Mouse (Mus musculus) MEL (cell line): Measurements from ENCODE around the gene Cdadc1. TPM values are rescaled to one million over a fixed set of nuclear protein-coding genes. Genes with fewer than 3 reads are reported as not detected.

Experiments
- DNase-seq: peaks from one replicate; pipeline ENCODE4 v3.0.0; 2011; ENCODE audit warnings: low read depth, low spot score
- H3K27ac ChIP-seq: 2 replicates; pipeline ENCODE4 v1.5.1; 2012; ENCODE audit warnings: low read depth, mild to moderate bottlenecking, control low read depth, low read length, moderate library complexity; ENCODE audit not compliant: control insufficient read depth
- H3K27me3 ChIP-seq, 2 experiments: fragments of 150-350 bp in 1 of 2; sonication (generic) in 1 of 2; 2 replicates each; pipeline ENCODE4 v1.6.1; 2012; ENCODE audit warnings: low read length in 2 of 2, mild to moderate bottlenecking in 2 of 2, improper control_type of control experiment in 1 of 2, moderate library complexity in 1 of 2; ENCODE audit not compliant: insufficient read depth in 2 of 2, control insufficient read depth in 1 of 2
- H3K36me3 ChIP-seq, 2 experiments: 2 replicates each; pipeline ENCODE4 v1.6.1; 2012 to 2014; ENCODE audit warnings: low read length in 2 of 2, improper control_type of control experiment in 1 of 2, inconsistent platforms in 1 of 2, mild to moderate bottlenecking in 1 of 2; ENCODE audit not compliant: insufficient read depth in 2 of 2, control insufficient read depth in 1 of 2
- H3K4me1 ChIP-seq, 2 experiments: fragments of 150-350 bp in 1 of 2; sonication (generic) in 1 of 2; 2 replicates each; pipeline ENCODE4 v1.6.1; 2012; ENCODE audit warnings: low read length in 2 of 2, improper control_type of control experiment in 1 of 2, mild to moderate bottlenecking in 1 of 2; ENCODE audit not compliant: insufficient read depth in 2 of 2, control insufficient read depth in 1 of 2
- H3K4me3 ChIP-seq, 2 experiments: fragments of 150-350 bp in 1 of 2; sonication (generic) in 1 of 2; 2 replicates each; pipeline ENCODE4 v1.5.1; 2012; ENCODE audit warnings: low read depth in 2 of 2, low read length in 2 of 2, mild to moderate bottlenecking in 2 of 2, moderate library complexity in 2 of 2, control low read depth in 1 of 2, improper control_type of control experiment in 1 of 2; ENCODE audit not compliant: control insufficient read depth in 1 of 2, insufficient read depth in 1 of 2
- H3K79me2 ChIP-seq: 2 replicates; pipeline ENCODE4 v1.6.1; 2012; ENCODE audit warnings: mild to moderate bottlenecking, low read length, moderate library complexity; ENCODE audit not compliant: control insufficient read depth, poor library complexity, insufficient read depth
- H3K9ac ChIP-seq: 2 replicates; pipeline ENCODE4 v1.6.1; 2012; ENCODE audit warnings: low read depth, mild to moderate bottlenecking, control low read depth, low read length, moderate library complexity; ENCODE audit not compliant: control insufficient read depth, poor library complexity, severe bottlenecking
- H3K9me3 ChIP-seq: fragments of 150-350 bp; sonication (generic); replicated peaks from 2 replicates; pipeline ENCODE4 v1.6.1; 2012; ENCODE audit warnings: mild to moderate bottlenecking, low read length, improper control_type of control experiment, moderate library complexity; ENCODE audit not compliant: insufficient read depth
- BHLHE40 ChIP-seq: IDR thresholded peaks from 2 replicates; pipeline ENCODE4 v1.6.1; 2012; ENCODE audit warnings: low read depth, mild to moderate bottlenecking, inconsistent platforms, low read length, improper control_type of control experiment, borderline replicate concordance
- CTCF ChIP-seq, 3 experiments: IDR thresholded peaks in 2 of 3; conservative IDR thresholded peaks in 1 of 3; 2 replicates each; pipeline ENCODE4 v1.5.1; 2011 to 2012; ENCODE audit warnings: low read length in 3 of 3, low read depth in 2 of 3, mild to moderate bottlenecking in 2 of 3, improper control_type of control experiment in 1 of 3, inconsistent platforms in 1 of 3, mixed read lengths in 1 of 3, moderate library complexity in 1 of 3; ENCODE audit not compliant: control insufficient read depth in 1 of 3, insufficient read depth in 1 of 3, poor library complexity in 1 of 3, severe bottlenecking in 1 of 3
- E2F4 ChIP-seq: IDR thresholded peaks from 2 replicates; pipeline ENCODE4 v1.6.1; 2011; ENCODE audit warnings: low read depth, low read length, improper control_type of control experiment, borderline replicate concordance
- ELF1 ChIP-seq: IDR thresholded peaks from 2 replicates; pipeline ENCODE4 v1.6.1; 2014; ENCODE audit warnings: low read depth, mild to moderate bottlenecking, inconsistent platforms, low read length, improper control_type of control experiment, moderate library complexity
- GABPA ChIP-seq: IDR thresholded peaks from 2 replicates; pipeline ENCODE4 v1.6.1; 2012; ENCODE audit warnings: low read depth, mild to moderate bottlenecking, inconsistent platforms, low read length, improper control_type of control experiment, moderate library complexity
- HCFC1 ChIP-seq: IDR thresholded peaks from 2 replicates; pipeline ENCODE4 v1.6.1; 2012; ENCODE audit warnings: low read depth, mild to moderate bottlenecking, inconsistent platforms, low read length, improper control_type of control experiment, moderate library complexity
- KAT2A ChIP-seq: conservative IDR thresholded peaks from 2 replicates; pipeline ENCODE4 v1.6.1; 2012; ENCODE audit warnings: low read depth, low read length, improper control_type of control experiment, inconsistent platforms
- MEF2A ChIP-seq: IDR thresholded peaks from 2 replicates; pipeline ENCODE4 v1.6.1; 2014; ENCODE audit warnings: low read depth, mild to moderate bottlenecking, inconsistent platforms, low read length, improper control_type of control experiment; ENCODE audit not compliant: poor library complexity, insufficient replicate concordance, severe bottlenecking; ENCODE audit errors: extremely low read depth
- MXI1 ChIP-seq: IDR thresholded peaks from 2 replicates; pipeline ENCODE4 v1.6.1; 2011; ENCODE audit warnings: mild to moderate bottlenecking, low read depth, low read length, improper control_type of control experiment
- NRF1 ChIP-seq: IDR thresholded peaks from 2 replicates; pipeline ENCODE4 v1.6.1; 2014; ENCODE audit warnings: low read depth, mild to moderate bottlenecking, inconsistent platforms, low read length, improper control_type of control experiment, moderate library complexity; ENCODE audit not compliant: poor library complexity, insufficient read depth, severe bottlenecking
- POLR2A ChIP-seq, 2 experiments: IDR thresholded peaks; 2 replicates each; pipeline ENCODE4 v1.6.1; 2011 to 2012; ENCODE audit warnings: low read length in 2 of 2, mild to moderate bottlenecking in 2 of 2, control low read depth in 1 of 2, improper control_type of control experiment in 1 of 2, low read depth in 1 of 2, moderate library complexity in 1 of 2; ENCODE audit not compliant: control insufficient read depth in 1 of 2, insufficient read depth in 1 of 2, poor library complexity in 1 of 2
- POLR2AphosphoS5 ChIP-seq: IDR thresholded peaks from 2 replicates; pipeline ENCODE4 v1.6.1; 2012; ENCODE audit warnings: low read depth, borderline replicate concordance, mild to moderate bottlenecking, inconsistent platforms, low read length, moderate library complexity, mixed read lengths
- RAD21 ChIP-seq: IDR thresholded peaks from 2 replicates; pipeline ENCODE4 v1.6.1; 2011; ENCODE audit warnings: mild to moderate bottlenecking, low read depth, low read length, improper control_type of control experiment
- RCOR1 ChIP-seq: IDR thresholded peaks from 2 replicates; pipeline ENCODE4 v1.6.1; 2012; ENCODE audit warnings: low read depth, mild to moderate bottlenecking, inconsistent platforms, low read length, improper control_type of control experiment
- SIN3A ChIP-seq: IDR thresholded peaks from 2 replicates; pipeline ENCODE4 v1.6.1; 2012; ENCODE audit warnings: low read length, improper control_type of control experiment, inconsistent platforms
- SMC3 ChIP-seq: IDR thresholded peaks from 2 replicates; pipeline ENCODE4 v1.6.1; 2011; ENCODE audit warnings: low read depth, low read length, improper control_type of control experiment
- TAL1 ChIP-seq: IDR thresholded peaks from 2 replicates; pipeline ENCODE4 v1.6.1; 2012; ENCODE audit warnings: mild to moderate bottlenecking, inconsistent platforms, low read length, moderate library complexity, mixed read lengths
- TBP ChIP-seq: IDR thresholded peaks from 2 replicates; pipeline ENCODE4 v1.8.0; 2011; ENCODE audit warnings: low read depth, low read length, improper control_type of control experiment
- TCF12 ChIP-seq: IDR thresholded peaks from 2 replicates; pipeline ENCODE4 v1.6.1; 2014; ENCODE audit warnings: low read depth, mild to moderate bottlenecking, inconsistent platforms, low read length, improper control_type of control experiment, moderate library complexity
- UBTF ChIP-seq: IDR thresholded peaks from 2 replicates; pipeline ENCODE4 v1.6.1; 2012; ENCODE audit warnings: low read depth, mild to moderate bottlenecking, inconsistent platforms, low read length, improper control_type of control experiment, moderate library complexity, borderline replicate concordance; ENCODE audit not compliant: insufficient read depth
- USF1 ChIP-seq: IDR thresholded peaks from 2 replicates; pipeline ENCODE4 v1.6.1; 2014; ENCODE audit warnings: low read depth, mild to moderate bottlenecking, inconsistent platforms, low read length, improper control_type of control experiment, moderate library complexity
- USF2 ChIP-seq, 2 experiments: IDR thresholded peaks; 2 replicates each; pipeline ENCODE4 v1.6.1; 2011 to 2012; ENCODE audit warnings: improper control_type of control experiment in 2 of 2, low read length in 2 of 2, borderline replicate concordance in 1 of 2, inconsistent platforms in 1 of 2, low read depth in 1 of 2, mild to moderate bottlenecking in 1 of 2; ENCODE audit not compliant: insufficient read depth in 1 of 2
- ZC3H11A ChIP-seq: IDR thresholded peaks from 2 replicates; pipeline ENCODE4 v1.6.1; 2012; ENCODE audit warnings: low read depth, mild to moderate bottlenecking, inconsistent platforms, low read length, improper control_type of control experiment
- ZKSCAN1 ChIP-seq: IDR thresholded peaks from 2 replicates; pipeline ENCODE4 v1.6.1; 2012; ENCODE audit warnings: low read depth, mild to moderate bottlenecking, inconsistent platforms, low read length, improper control_type of control experiment, moderate library complexity
- ZNF384 ChIP-seq: IDR thresholded peaks from 2 replicates; pipeline ENCODE4 v1.6.1; 2012; ENCODE audit warnings: low read depth, mild to moderate bottlenecking, inconsistent platforms, low read length, improper control_type of control experiment
- polyA plus RNA-seq, 2 experiments: library from polyadenylated mRNA; stranded (reverse) in 1 of 2; unstranded in 1 of 2; fragments of >175 nt in 1 of 2; fragments of >200 nt in 1 of 2; gene quantifications; 2 replicates each; pipeline versions ENCODE4 v1.2.1 to v1.2.4; 2012; ENCODE audit warnings: low replicate concordance in 2 of 2, low read depth in 1 of 2; ENCODE audit not compliant: insufficient read length in 2 of 2, insufficient read depth in 1 of 2, missing spikeins in 1 of 2
- total RNA-seq: library from RNA; depleted of rRNA; stranded (reverse); fragments of 300-350 nt; gene quantifications from 2 replicates; pipeline ENCODE4 v1.2.3, GENCODE M21; 2012

Gene Cdadc1
- total and polyA plus RNA-seq, 3 experiments = 16.4 to 23.8 TPM; not detected in 1

DNA sequence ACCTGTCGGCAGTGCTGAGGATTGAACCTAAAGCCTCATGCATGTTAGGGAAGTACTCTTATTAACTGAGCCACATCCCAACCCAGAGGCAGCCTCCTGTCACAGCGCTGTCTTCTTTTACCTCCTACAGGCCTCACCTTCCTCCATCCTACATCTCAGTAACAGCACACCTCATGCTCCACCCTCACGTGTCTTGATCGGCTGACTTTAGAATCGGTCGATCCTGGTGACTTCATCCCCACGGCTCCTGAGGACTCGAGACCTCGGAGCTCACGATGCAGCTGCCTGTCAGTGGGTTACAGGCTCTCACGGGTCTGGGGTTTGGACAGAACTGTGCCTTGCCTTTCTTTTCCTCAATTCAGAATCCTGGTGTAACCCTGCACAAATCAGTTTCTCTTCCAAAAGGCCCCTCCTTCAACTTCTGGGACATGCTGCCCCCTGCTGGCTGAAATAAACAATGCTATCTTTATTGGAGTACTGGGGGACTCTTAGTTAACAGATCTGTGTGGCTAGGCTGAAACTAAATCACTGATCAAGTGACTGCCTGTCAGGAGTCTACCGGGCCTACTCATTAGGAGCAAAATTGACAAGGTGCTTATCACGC lies 41.7 kb downstream of the Cdadc1 start:
- H3K79me2 ChIP-seq = no peaks in the 10 kb centered on the region
- no peaks in the 10 kb centered on the region for H3K9me3 ChIP-seq
- H3K9ac ChIP-seq = no peak overlapping the region
- no peaks in the 10 kb centered on the region for H3K36me3 ChIP-seq
- H3K27ac ChIP-seq = no peak overlapping the region
- peak; percentile 78 for DNase-seq
- no peaks in the 10 kb centered on the region for H3K4me1 ChIP-seq
- TF ChIP-seq RCOR1 = no peak
- no peak for TF ChIP-seq NRF1
- no peak for TF ChIP-seq ZKSCAN1
- TF ChIP-seq MXI1 = no peak
- TF ChIP-seq TCF12 = no peak
- TF ChIP-seq ZC3H11A = peak; percentile 89
- TF ChIP-seq POLR2A (IDR thresholded peaks at IDR 0.05; ENCODE audit: control insufficient read depth in 1 of 2, insufficient read depth in 1 of 2, low read depth in 1 of 2, low read length in 2 of 2, poor library complexity in 1 of 2) = no peak
- TF ChIP-seq UBTF = no peak
- TF ChIP-seq TAL1 = no peak
- TF ChIP-seq SMC3 = peak; percentile 94
- TF ChIP-seq USF1 = no peak
- TF ChIP-seq HCFC1 = no peak
- no peak for TF ChIP-seq TBP
- no peak for TF ChIP-seq ZNF384
- no peak for TF ChIP-seq KAT2A
- TF ChIP-seq USF2 (IDR thresholded peaks at IDR 0.05; ENCODE audit: borderline replicate concordance in 1 of 2, insufficient read depth in 1 of 2, low read depth in 1 of 2, low read length in 2 of 2) = no peak
- peak; percentile 93 for TF ChIP-seq RAD21
- no peak for TF ChIP-seq BHLHE40
- no peak for TF ChIP-seq GABPA
- TF ChIP-seq CTCF (IDR thresholded peaks at IDR 0.05 in 2 of 3, conservative IDR thresholded peaks at IDR 0.05 in 1 of 3; ENCODE audit: control insufficient read depth in 1 of 3, insufficient read depth in 1 of 3, low read depth in 2 of 3, low read length in 3 of 3, poor library complexity in 1 of 3, severe bottlenecking in 1 of 3) = peak; percentile 58 to 91 (median 69)
- TF ChIP-seq MEF2A = no peak
- no peak for TF ChIP-seq POLR2AphosphoS5
- no peak for TF ChIP-seq E2F4
- 0 out of 2 replicates have a peak, but pooled peaks have one; percentile 20 for TF ChIP-seq SIN3A
- TF ChIP-seq ELF1 = no peak
- peak overlapping the region; percentile 31 to 44; a peak in 2 of 4 replicates for H3K4me3 ChIP-seq
- H3K27me3 ChIP-seq = no peaks in the 10 kb centered on the region
